ENCODE assay signal across 20 mouse cellular contexts in genomic region chr7:68117567-68117966, GRCm38 (mm10).
DNase-seq lines count a peak whose midpoint lies in the region; ATAC-seq and TF ChIP-seq lines count a peak whose summit lies in the region.
"Had no signal": no experiment of that assay in that cellular context is flagged by ENCODE, and none has a peak within 500 bp of the region (broad histone marks: within the 10 kb centered on the region; RNA-seq: fewer than 3 reads in every experiment).

No protein-coding gene starts in this region.

- no peak for ATAC-seq in hindbrain, embryonic 12.5 days (ENCODE audit: low FRiP score)
- ATAC-seq in hindbrain, embryonic 16.5 days: no peak
- no peak for ATAC-seq in midbrain, postnatal 0 days (ENCODE audit: low FRiP score)
- ATAC-seq in limb, embryonic 11.5 days (ENCODE audit: insufficient number of reproducible peaks, low FRiP score, low TSS enrichment, low read depth): no peak
- ATAC-seq: forebrain, postnatal 0 days; intestine, embryonic 15.5 days had no signal

- H3K9me3 ChIP-seq in hindbrain, embryonic 12.5 days (replicated peaks): no peaks in the 10 kb centered on the region
- H3K9me3 ChIP-seq in hindbrain, embryonic 16.5 days (ENCODE audit: control insufficient read depth, low read length): no peaks in the 10 kb centered on the region
- no peaks in the 10 kb centered on the region for H3K9me3 ChIP-seq in midbrain, embryonic 10.5 days (replicated peaks)
- H3K9me3 ChIP-seq in midbrain, postnatal 0 days (ENCODE audit: low read length): no peaks in the 10 kb centered on the region
- no peaks in the 10 kb centered on the region for H3K9me3 ChIP-seq in limb, embryonic 11.5 days (ENCODE audit: control insufficient read depth, low read length)
- H3K9me3 ChIP-seq: intestine, embryonic 15.5 days; neural tube, embryonic 15.5 days had no signal

- no peak overlapping the region for H3K4me3 ChIP-seq in hindbrain, embryonic 12.5 days
- H3K4me3 ChIP-seq in hindbrain, embryonic 16.5 days (ENCODE audit: low read length): no peak overlapping the region
- no peak overlapping the region for H3K4me3 ChIP-seq in midbrain, embryonic 10.5 days
- H3K4me3 ChIP-seq in midbrain, postnatal 0 days (ENCODE audit: low read depth, low read length): no peak overlapping the region
- no peak overlapping the region for H3K4me3 ChIP-seq in limb, embryonic 11.5 days (ENCODE audit: low read depth, low read length)
- H3K4me3 ChIP-seq: heart, adult 2 months; intestine, embryonic 15.5 days; neural tube, embryonic 15.5 days had no signal

- no peak overlapping the region for H3K9ac ChIP-seq in hindbrain, embryonic 12.5 days
- H3K9ac ChIP-seq in hindbrain, embryonic 16.5 days (ENCODE audit: low read depth, low read length): no peak overlapping the region
- H3K9ac ChIP-seq in midbrain, postnatal 0 days (replicated peaks; ENCODE audit: low read length, poor library complexity, severe bottlenecking): no peak overlapping the region
- no peak overlapping the region for H3K9ac ChIP-seq in limb, embryonic 11.5 days (ENCODE audit: low read length)
- H3K9ac ChIP-seq: forebrain, postnatal 0 days; hindbrain, embryonic 14.5 days; intestine, embryonic 15.5 days; neural tube, embryonic 15.5 days had no signal

- no peak for DNase-seq in midbrain, embryonic 10.5 days (ENCODE audit: low spot score)
- no peak for DNase-seq in midbrain, postnatal 0 days (ENCODE audit: low spot score)
- DNase-seq in limb, embryonic 11.5 days (ENCODE audit: low spot score): no peak
- DNase-seq in embryo, embryonic 11 days: no peak
- DNase-seq in gastrocnemius, adult 18-20 months (ENCODE audit: low spot score): no peak
- DNase-seq: adrenal gland, adult 2 months; cerebellum, adult 18-20 months; cerebellum, postnatal 36 days; forebrain, postnatal 0 days; gastrocnemius, postnatal 25 days; heart, adult 2 months; kidney, adult 9 months; lung, postnatal 4 days; thymus, adult 2 months had no signal

- H3K27me3 ChIP-seq in hindbrain, embryonic 12.5 days: no peaks in the 10 kb centered on the region
- no peaks in the 10 kb centered on the region for H3K27me3 ChIP-seq in hindbrain, embryonic 16.5 days (replicated peaks; ENCODE audit: control insufficient read depth, insufficient read depth, low read length)
- H3K27me3 ChIP-seq in midbrain, embryonic 10.5 days (ENCODE audit: low read depth, poor library complexity, severe bottlenecking): no peaks in the 10 kb centered on the region
- H3K27me3 ChIP-seq in midbrain, postnatal 0 days (ENCODE audit: insufficient read depth, low read length): no peaks in the 10 kb centered on the region
- no peaks in the 10 kb centered on the region for H3K27me3 ChIP-seq in limb, embryonic 11.5 days (ENCODE audit: control insufficient read depth, insufficient read depth, low read length)
- H3K27me3 ChIP-seq: intestine, embryonic 15.5 days; neural tube, embryonic 15.5 days had no signal

- H3K36me3 ChIP-seq in hindbrain, embryonic 12.5 days: peaks cover 4% of the 10 kb centered on the region; the same call in 1 of the 2 replicates
- H3K36me3 ChIP-seq in hindbrain, embryonic 16.5 days (ENCODE audit: control insufficient read depth, insufficient read depth, low read length): no peaks in the 10 kb centered on the region
- peaks cover 8% of the 10 kb centered on the region for H3K36me3 ChIP-seq in midbrain, embryonic 10.5 days
- peaks cover 3% of the 10 kb centered on the region; the same call in 1 of the 2 replicates for H3K36me3 ChIP-seq in midbrain, postnatal 0 days (ENCODE audit: insufficient read depth, low read length)
- H3K36me3 ChIP-seq in limb, embryonic 11.5 days (ENCODE audit: control insufficient read depth, insufficient read depth, low read length): no peaks in the 10 kb centered on the region
- H3K36me3 ChIP-seq: intestine, embryonic 15.5 days; neural tube, embryonic 15.5 days had no signal

- no peak overlapping the region for H3K4me2 ChIP-seq in hindbrain, embryonic 12.5 days (replicated peaks)
- no peak overlapping the region for H3K4me2 ChIP-seq in hindbrain, embryonic 16.5 days (ENCODE audit: low read length)
- H3K4me2 ChIP-seq in midbrain, postnatal 0 days (ENCODE audit: low read depth, low read length, poor library complexity, severe bottlenecking): no peak overlapping the region
- no peak overlapping the region for H3K4me2 ChIP-seq in limb, embryonic 11.5 days (ENCODE audit: low read depth, severe bottlenecking)
- H3K4me2 ChIP-seq: hindbrain, embryonic 14.5 days; intestine, embryonic 15.5 days; midbrain, embryonic 11.5 days; neural tube, embryonic 15.5 days had no signal

- no peak for TF ChIP-seq CTCF in midbrain, postnatal 0 days (IDR thresholded peaks at IDR 0.05)

- peak overlapping the region; percentile 30 for H3K27ac ChIP-seq in hindbrain, embryonic 12.5 days
- no peak overlapping the region for H3K27ac ChIP-seq in hindbrain, embryonic 16.5 days (ENCODE audit: low read depth, low read length)
- 0 out of 2 replicates have a peak overlapping the region, but pooled peaks have one; percentile 28 for H3K27ac ChIP-seq in midbrain, embryonic 10.5 days (replicated peaks)
- H3K27ac ChIP-seq in midbrain, postnatal 0 days (ENCODE audit: low read depth, low read length): no peak overlapping the region
- peak overlapping the region; percentile 68 for H3K27ac ChIP-seq in limb, embryonic 11.5 days (replicated peaks; ENCODE audit: low read depth, low read length)
- H3K27ac ChIP-seq: heart, adult 2 months; hindbrain, embryonic 14.5 days; intestine, embryonic 15.5 days; neural tube, embryonic 15.5 days had no signal

- H3K4me1 ChIP-seq in hindbrain, embryonic 12.5 days: peaks cover 30% of the 10 kb centered on the region
- no peaks in the 10 kb centered on the region for H3K4me1 ChIP-seq in hindbrain, embryonic 16.5 days (ENCODE audit: control insufficient read depth, insufficient read depth, low read depth, low read length)
- peaks cover 51% of the 10 kb centered on the region for H3K4me1 ChIP-seq in midbrain, embryonic 10.5 days
- H3K4me1 ChIP-seq in midbrain, postnatal 0 days (ENCODE audit: insufficient read depth, low read length): no peaks in the 10 kb centered on the region
- peaks cover 33% of the 10 kb centered on the region for H3K4me1 ChIP-seq in limb, embryonic 11.5 days (ENCODE audit: control insufficient read depth, insufficient read depth, low read length)

- WGBS in hindbrain, embryonic 12.5 days: 67% methylated on average over 5 of the region's 5 CpGs
- WGBS in hindbrain, embryonic 16.5 days: 60% methylated on average over 5 of the region's 5 CpGs
- WGBS in midbrain, embryonic 10.5 days: 73% methylated on average over 5 of the region's 5 CpGs
- WGBS in midbrain, postnatal 0 days: 64% methylated on average over 5 of the region's 5 CpGs
- WGBS in limb, embryonic 11.5 days: 75% methylated on average over 5 of the region's 5 CpGs

Comparison
In these comparisons a context has a peak if more than half of its experiments do, and no peak if none do; other contexts are left out.
1. H3K27ac ChIP-seq: peak in hindbrain, embryonic 12.5 days (single experiment), midbrain, embryonic 10.5 days (single experiment) and limb, embryonic 11.5 days (single experiment); none in hindbrain, embryonic 16.5 days (single experiment) and midbrain, postnatal 0 days (single experiment).